ENCODE assay signal across 20 mouse cellular contexts in genomic region chr11:107667542-107667941, GRCm38 (mm10). TPM values are rescaled to one million over a fixed set of nuclear protein-coding genes. Genes with fewer than 3 reads are reported as not detected.
DNase-seq lines count a peak whose midpoint lies in the region; ATAC-seq and TF ChIP-seq lines count a peak whose summit lies in the region.
"Had no signal": no experiment of that assay in that cellular context is flagged by ENCODE, and none has a peak within 500 bp of the region (broad histone marks: within the 10 kb centered on the region; RNA-seq: fewer than 3 reads in every experiment).

No protein-coding gene starts in this region.

- H3K4me1 ChIP-seq in lung, postnatal 0 days (ENCODE audit: insufficient read depth, low read depth, low read length): 0 out of 2 replicates have a peak, but pooled peaks cover 5% of the 10 kb centered on the region
- H3K4me1 ChIP-seq: embryonic facial prominence, embryonic 10.5 days; embryonic facial prominence, embryonic 12.5 days; forebrain, embryonic 13.5 days; forebrain, embryonic 15.5 days had no signal

- WGBS in lung, postnatal 0 days: 48% methylated on average over 2 of the region's 2 CpGs

- no peaks in the 10 kb centered on the region for H3K9me3 ChIP-seq in lung, postnatal 0 days (ENCODE audit: low read length)
- H3K9me3 ChIP-seq: embryonic facial prominence, embryonic 10.5 days; embryonic facial prominence, embryonic 12.5 days; forebrain, embryonic 13.5 days; forebrain, embryonic 15.5 days had no signal

- peaks cover 29% of the 10 kb centered on the region for H3K36me3 ChIP-seq in lung, postnatal 0 days (ENCODE audit: insufficient read depth, low read length)

- no peak overlapping the region for H3K4me3 ChIP-seq in lung, postnatal 0 days (ENCODE audit: low read depth, low read length)
- H3K4me3 ChIP-seq: embryonic facial prominence, embryonic 10.5 days; embryonic facial prominence, embryonic 12.5 days; forebrain, embryonic 13.5 days; forebrain, embryonic 15.5 days had no signal

- ATAC-seq in lung, postnatal 0 days: peak; percentile 90
- ATAC-seq: forebrain, embryonic 13.5 days; forebrain, embryonic 15.5 days; forebrain, postnatal 0 days had no signal

- no peaks in the 10 kb centered on the region for H3K27me3 ChIP-seq in lung, postnatal 0 days (replicated peaks; ENCODE audit: insufficient read depth, low read length)
- H3K27me3 ChIP-seq: embryonic facial prominence, embryonic 12.5 days; forebrain, embryonic 13.5 days; forebrain, embryonic 15.5 days had no signal

- H3K9ac ChIP-seq in lung, postnatal 0 days (replicated peaks; ENCODE audit: low read depth): no peak overlapping the region
- H3K9ac ChIP-seq: embryonic facial prominence, embryonic 12.5 days; forebrain, embryonic 13.5 days; forebrain, embryonic 15.5 days; forebrain, postnatal 0 days had no signal

- peak; percentile 95 for TF ChIP-seq EP300 in lung, postnatal 0 days (IDR thresholded peaks at IDR 0.05)

- TF ChIP-seq CTCF in lung, postnatal 0 days (IDR thresholded peaks at IDR 0.05): no peak

- DNase-seq in lung, postnatal 0 days (ENCODE audit: low spot score): peak; percentile 84
- no peak for DNase-seq in lung, postnatal 10 days
- peak; percentile 31 for DNase-seq in lung, postnatal 36 days
- DNase-seq in lung, postnatal 4 days: no peak
- no peak for DNase-seq in embryo, embryonic 10 days (ENCODE audit: low spot score)
- DNase-seq: adrenal gland, adult 2 months; adrenal gland, postnatal 10 days; adrenal gland, postnatal 25 days; cerebellum, adult 11 months; cerebellum, adult 18-20 months; cerebellum, adult 8-10 months; cerebellum, adult 9-11 months; cerebellum, postnatal 14 days; cerebellum, postnatal 36 days; forebrain, postnatal 0 days had no signal

- H3K4me2 ChIP-seq in lung, postnatal 0 days (replicated peaks; ENCODE audit: low read depth, low read length): no peak overlapping the region
- H3K4me2 ChIP-seq: embryonic facial prominence, embryonic 12.5 days; forebrain, embryonic 13.5 days; forebrain, embryonic 15.5 days had no signal

- peak overlapping the region; percentile 32; the same call in 1 of the 2 replicates for H3K27ac ChIP-seq in lung, postnatal 0 days (ENCODE audit: low read length)
- H3K27ac ChIP-seq: embryonic facial prominence, embryonic 10.5 days; embryonic facial prominence, embryonic 12.5 days; forebrain, embryonic 13.5 days; forebrain, embryonic 15.5 days had no signal

RNA-seq across cellular contexts. Expression of gene Cacng1, which starts 48.8 kb away (rescaled TPM):
- polyA plus RNA-seq in lung, postnatal 0 days (2015; fragmentation: Nextera tagmentation; extraction: Ambion mirVana): 0.14 and 1.6 TPM in 2 replicates
- polyA plus RNA-seq: embryonic facial prominence, embryonic 10.5 days; forebrain, embryonic 11.5 days; forebrain, embryonic 13.5 days had no signal

Comparison
In these comparisons a context has a peak if more than half of its experiments do, and no peak if none do; other contexts are left out.
1. DNase-seq: peak in lung, postnatal 0 days (single experiment) and lung, postnatal 36 days (single experiment); none in lung, postnatal 10 days (single experiment), lung, postnatal 4 days (0 of 2) and embryo, embryonic 10 days (single experiment).